Mouse (Mus musculus) CH12.LX (cell line): ENCODE measurements around the gene Srgap1. TPM values are rescaled to one million over a fixed set of nuclear protein-coding genes. Genes with fewer than 3 reads are reported as not detected.

Experiments used
- DNase-seq: peaks from one replicate; pipeline ENCODE4 v3.0.0-alpha.2; 2013; ENCODE audit errors: extremely low read depth
- H3K27ac ChIP-seq: 2 replicates; pipeline ENCODE4 v1.5.1; 2012; ENCODE audit warnings: low read depth, mild to moderate bottlenecking, control low read depth, moderate library complexity; ENCODE audit not compliant: insufficient read depth
- H3K27me3 ChIP-seq: replicated peaks from 2 replicates; pipeline ENCODE3; 2012; ENCODE audit warnings: inconsistent platforms
- H3K36me3 ChIP-seq, 2 experiments: replicated peaks in 1 of 2; 2 replicates each; pipeline versions ENCODE3 to v1.6.1; 2012; ENCODE audit warnings: inconsistent platforms in 1 of 2, low read length in 1 of 2, mild to moderate bottlenecking in 1 of 2, mixed read lengths in 1 of 2, moderate library complexity in 1 of 2; ENCODE audit not compliant: control insufficient read depth in 1 of 2, insufficient read depth in 1 of 2
- H3K4me1 ChIP-seq, 2 experiments: 2 replicates each; pipeline ENCODE4 v1.6.1; 2012; ENCODE audit warnings: inconsistent platforms in 1 of 2, moderate library complexity in 1 of 2; ENCODE audit not compliant: insufficient read depth in 2 of 2, control insufficient read depth in 1 of 2
- H3K4me2 ChIP-seq: 2 replicates; pipeline ENCODE4 v1.6.1; 2012; ENCODE audit warnings: low read depth, mild to moderate bottlenecking, control low read depth; ENCODE audit not compliant: poor library complexity, insufficient read depth, severe bottlenecking
- H3K4me3 ChIP-seq, 3 experiments: fragments of 150-350 bp in 1 of 3; sonication (generic) in 1 of 3; replicated peaks in 1 of 3; 2 replicates each; pipeline versions ENCODE3 to v1.5.1; 2011 to 2012; ENCODE audit warnings: low read depth in 2 of 3, low read length in 2 of 3, mild to moderate bottlenecking in 2 of 3, moderate library complexity in 2 of 3, control low read depth in 1 of 3, improper control_type of control experiment in 1 of 3, inconsistent platforms in 1 of 3, mixed read lengths in 1 of 3; ENCODE audit not compliant: poor library complexity in 1 of 3
- H3K79me2 ChIP-seq: replicated peaks from 2 replicates; pipeline ENCODE4 v1.6.1; 2012; ENCODE audit warnings: mild to moderate bottlenecking, moderate library complexity; ENCODE audit not compliant: control insufficient read depth, poor library complexity, insufficient read depth, severe bottlenecking; ENCODE audit errors: extremely low read depth
- H3K9ac ChIP-seq: 2 replicates; pipeline ENCODE4 v1.6.1; 2012; ENCODE audit warnings: low read depth, mild to moderate bottlenecking, control low read depth, moderate library complexity; ENCODE audit not compliant: insufficient read depth
- H3K9me3 ChIP-seq: replicated peaks from 2 replicates; pipeline ENCODE3; 2012; ENCODE audit warnings: low read length, inconsistent platforms, mixed read lengths
- BHLHE40 ChIP-seq: IDR thresholded peaks from 2 replicates; pipeline ENCODE4 v1.6.1; 2011; ENCODE audit warnings: mild to moderate bottlenecking, low read depth, low read length, improper control_type of control experiment
- CHD2 ChIP-seq: IDR thresholded peaks from 2 replicates; pipeline ENCODE4 v1.6.1; 2011; ENCODE audit warnings: low read length, improper control_type of control experiment
- CTCF ChIP-seq, 2 experiments: IDR thresholded peaks in 1 of 2; conservative IDR thresholded peaks in 1 of 2; 2 replicates each; pipeline ENCODE4 v1.5.1; 2011 to 2012; ENCODE audit warnings: low read depth in 2 of 2, low read length in 2 of 2, improper control_type of control experiment in 1 of 2, inconsistent platforms in 1 of 2, mild to moderate bottlenecking in 1 of 2, moderate library complexity in 1 of 2
- E2F4 ChIP-seq: IDR thresholded peaks from 2 replicates; pipeline ENCODE4 v1.6.1; 2011; ENCODE audit warnings: low read depth, low read length, improper control_type of control experiment; ENCODE audit not compliant: insufficient replicate concordance
- ELF1 ChIP-seq: IDR thresholded peaks from 2 replicates; pipeline ENCODE4 v1.6.1; 2014; ENCODE audit warnings: low read depth, mild to moderate bottlenecking, inconsistent platforms, low read length, improper control_type of control experiment
- EP300 ChIP-seq: IDR thresholded peaks from 2 replicates; pipeline ENCODE4 v1.6.1; 2011; ENCODE audit warnings: low read length, improper control_type of control experiment
- ETS1 ChIP-seq: conservative IDR thresholded peaks from 2 replicates; pipeline ENCODE4 v1.6.1; 2012; ENCODE audit warnings: low read depth, mild to moderate bottlenecking, inconsistent platforms, low read length, improper control_type of control experiment, moderate library complexity
- GABPA ChIP-seq: IDR thresholded peaks from 2 replicates; pipeline ENCODE4 v1.6.1; 2012; ENCODE audit warnings: low read depth, low read length, improper control_type of control experiment, inconsistent platforms; ENCODE audit not compliant: insufficient replicate concordance
- IRF4 ChIP-seq: IDR thresholded peaks from 2 replicates; pipeline ENCODE4 v1.6.1; 2014; ENCODE audit warnings: low read depth, mild to moderate bottlenecking, inconsistent platforms, low read length, improper control_type of control experiment
- JUN ChIP-seq: IDR thresholded peaks from 2 replicates; pipeline ENCODE4 v1.6.1; 2011; ENCODE audit warnings: low read depth, mild to moderate bottlenecking, low read length, improper control_type of control experiment, moderate library complexity; ENCODE audit not compliant: insufficient read depth
- JUND ChIP-seq: conservative IDR thresholded peaks from 2 replicates; pipeline ENCODE4 v1.6.1; 2011; ENCODE audit warnings: low read depth, low read length, improper control_type of control experiment
- MAFK ChIP-seq: IDR thresholded peaks from 2 replicates; pipeline ENCODE4 v1.6.1; 2011; ENCODE audit warnings: low read length, improper control_type of control experiment; ENCODE audit not compliant: insufficient replicate concordance
- MXI1 ChIP-seq: IDR thresholded peaks from 2 replicates; pipeline ENCODE4 v1.6.1; 2011; ENCODE audit warnings: mild to moderate bottlenecking, low read depth, low read length, improper control_type of control experiment
- MYC ChIP-seq: IDR thresholded peaks from 2 replicates; pipeline ENCODE4 v1.6.1; 2011; ENCODE audit warnings: low read depth, mild to moderate bottlenecking, improper control_type of control experiment, low read length
- NELFE ChIP-seq: IDR thresholded peaks from 2 replicates; pipeline ENCODE4 v1.6.1; 2011; ENCODE audit warnings: low read depth, low read length, improper control_type of control experiment
- PAX5 ChIP-seq: IDR thresholded peaks from 2 replicates; pipeline ENCODE4 v1.6.1; 2012; ENCODE audit warnings: low read length, inconsistent platforms, mixed read lengths
- POLR2A ChIP-seq: IDR thresholded peaks from 2 replicates; pipeline ENCODE4 v1.6.1; 2011; ENCODE audit warnings: low read depth, mild to moderate bottlenecking, improper control_type of control experiment, low read length
- POLR2AphosphoS2 ChIP-seq: IDR thresholded peaks from 2 replicates; pipeline ENCODE4 v1.6.1; 2011; ENCODE audit warnings: low read depth, low read length, improper control_type of control experiment
- RAD21 ChIP-seq: IDR thresholded peaks from 2 replicates; pipeline ENCODE4 v1.6.1; 2011; ENCODE audit warnings: low read depth, mild to moderate bottlenecking, low read length, improper control_type of control experiment, moderate library complexity
- RCOR1 ChIP-seq: conservative IDR thresholded peaks from 2 replicates; pipeline ENCODE4 v1.6.1; 2012; ENCODE audit warnings: low read depth, mild to moderate bottlenecking, inconsistent platforms, low read length, improper control_type of control experiment
- SIN3A ChIP-seq: IDR thresholded peaks from 2 replicates; pipeline ENCODE4 v1.6.1; 2012; ENCODE audit warnings: low read length, improper control_type of control experiment, inconsistent platforms
- SMC3 ChIP-seq: IDR thresholded peaks from 2 replicates; pipeline ENCODE4 v1.6.1; 2011; ENCODE audit warnings: low read depth, low read length, improper control_type of control experiment
- TBP ChIP-seq: conservative IDR thresholded peaks from 2 replicates; pipeline ENCODE4 v1.6.1; 2011; ENCODE audit warnings: low read depth, low read length, improper control_type of control experiment
- ZC3H11A ChIP-seq: IDR thresholded peaks from 2 replicates; pipeline ENCODE4 v1.6.1; 2012; ENCODE audit warnings: low read depth, mild to moderate bottlenecking, inconsistent platforms, low read length, improper control_type of control experiment
- ZNF384 ChIP-seq: IDR thresholded peaks from 2 replicates; pipeline ENCODE4 v1.6.1; 2012; ENCODE audit warnings: low read depth, low read length, improper control_type of control experiment, inconsistent platforms
- dilution Hi-C: fragments of 300-500 bp; cut with MboI; formaldehyde crosslinking; loops from 2 replicates; pipeline ENCODE4 v1.14.3; 2020; ENCODE audit warnings: low sequenced_read_pairs; ENCODE audit not compliant: extremely low pct_unique_long_range_greater_than_20kb, extremely low pct_ligation_motif_present
- in situ Hi-C: fragments of 300-500 bp; cut with MboI; formaldehyde crosslinking; loops from 3 replicates; pipeline ENCODE4 v1.14.3; 2019; ENCODE audit warnings: low sequenced_read_pairs, low pct_ligation_motif_present, low pct_unique_long_range_greater_than_20kb, mixed read lengths
- polyA plus RNA-seq: library from polyadenylated mRNA; unstranded; fragments of >175 nt; gene quantifications from 2 replicates; pipeline ENCODE4 v1.2.1, GENCODE M21; 2012; ENCODE audit warnings: low read depth; ENCODE audit not compliant: insufficient read length
- total RNA-seq, 2 experiments: library from RNA; depleted of rRNA; stranded (reverse); fragments of 300-350 nt in 1 of 2; fragments of >200 nt in 1 of 2; gene quantifications; 2 replicates each; pipeline ENCODE4 v1.2.3; 2012 to 2014

The Srgap1 gene
- total and polyA plus RNA-seq, 3 experiments, result not detected

DNA sequence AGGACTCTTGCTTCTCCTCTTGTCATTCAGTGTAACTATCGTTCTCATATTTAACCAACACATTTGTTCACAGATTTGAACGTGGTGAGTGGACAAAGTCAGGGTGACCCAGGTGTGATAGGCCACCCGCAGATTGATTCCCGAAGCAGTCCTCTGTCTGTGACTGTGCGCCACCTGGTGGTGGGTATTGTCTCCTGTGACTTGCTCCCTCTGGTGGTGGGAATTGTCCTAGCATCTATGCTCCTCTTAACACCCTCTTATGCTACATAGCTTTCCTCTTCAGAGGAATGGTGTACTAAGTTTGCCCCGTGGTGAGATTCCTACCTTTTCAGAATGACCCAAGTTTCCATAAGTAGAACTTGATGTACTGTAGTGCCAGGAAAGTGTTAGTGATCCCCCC, 4.7 kb upstream of the Srgap1 start:
- dilution Hi-C loops, result no loop called here

DNA sequence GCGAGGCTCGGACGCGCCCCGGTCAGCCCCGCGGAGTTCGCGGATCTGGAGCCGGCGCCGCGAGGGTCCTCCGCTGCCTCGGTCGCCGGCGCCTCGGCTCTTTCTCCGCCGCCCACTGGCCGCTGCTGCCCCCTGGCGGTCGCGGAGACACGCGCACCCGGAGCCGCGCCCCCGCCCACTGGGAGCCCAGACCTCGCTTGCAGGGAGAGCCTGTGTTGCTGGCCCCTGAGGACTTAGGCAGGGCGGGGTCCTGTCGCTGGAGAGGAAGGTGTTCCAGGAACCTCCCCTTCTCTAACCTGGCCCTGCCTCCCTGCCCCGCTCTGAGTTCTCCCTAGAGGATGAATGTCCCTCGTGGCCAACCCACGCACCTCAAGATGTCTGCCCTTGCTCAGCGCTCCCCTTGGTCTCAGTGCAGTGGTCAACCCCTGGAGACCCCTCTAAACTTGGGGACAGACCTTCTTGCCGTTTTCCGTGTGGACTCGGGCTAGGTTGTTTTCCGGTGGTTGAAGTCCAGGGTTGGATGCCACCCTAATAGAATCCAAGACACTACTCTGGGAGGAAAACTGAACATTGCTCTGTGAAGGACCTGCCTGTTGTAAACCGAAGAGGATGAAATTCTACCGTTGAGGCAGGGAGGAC, 731 bp upstream of the Srgap1 start:
- H3K27ac ChIP-seq, result no peak overlapping the region
- no peaks in the 10 kb centered on the region for H3K27me3 ChIP-seq
- peaks cover 0 to 11% of the 10 kb centered on the region in 2 experiments; a peak in 1 of 4 replicates for H3K4me1 ChIP-seq
- no peak for TF ChIP-seq TBP
- no peak for TF ChIP-seq POLR2A
- TF ChIP-seq GABPA, result no peak
- no peak for TF ChIP-seq CHD2
- no peak for TF ChIP-seq ETS1
- TF ChIP-seq MAFK, result no peak
- no peak for TF ChIP-seq SIN3A
- TF ChIP-seq IRF4, result no peak
- no peak for TF ChIP-seq POLR2AphosphoS2
- no peak for TF ChIP-seq BHLHE40
- TF ChIP-seq E2F4, result no peak
- TF ChIP-seq EP300, result no peak
- no peak for TF ChIP-seq CTCF (conservative IDR thresholded peaks at IDR 0.05 in 1 of 2, IDR thresholded peaks at IDR 0.05 in 1 of 2; ENCODE audit: low read depth in 2 of 2, low read length in 2 of 2)
- TF ChIP-seq NELFE, result no peak
- TF ChIP-seq JUN, result no peak
- TF ChIP-seq MXI1, result no peak
- TF ChIP-seq ELF1, result no peak
- no peak for TF ChIP-seq RCOR1
- no peaks in the 10 kb centered on the region for H3K79me2 ChIP-seq
- no peak overlapping the region for H3K4me2 ChIP-seq
- dilution Hi-C loops (no loop called here), in situ Hi-C loops (no loop called here)
- H3K36me3 ChIP-seq, result no peaks in the 10 kb centered on the region
- no peak overlapping the region for H3K9ac ChIP-seq
- no peak for DNase-seq
- H3K4me3 ChIP-seq, result no peak overlapping the region
- peaks cover 12% of the 10 kb centered on the region for H3K9me3 ChIP-seq

More for the DNA sequence above, 4.7 kb upstream of the Srgap1 start:
- no peak overlapping the region for H3K27ac ChIP-seq
- peaks cover 0 to 7% of the 10 kb centered on the region in 2 experiments; a peak in 1 of 4 replicates for H3K4me1 ChIP-seq
- peak overlapping the region; percentile 51; the same call in 1 of the 2 replicates for H3K9ac ChIP-seq
- H3K27me3 ChIP-seq, result no peaks in the 10 kb centered on the region
- no peaks in the 10 kb centered on the region for H3K79me2 ChIP-seq
- in situ Hi-C loops, result loop anchor here (5.0 to 25.0 kb wide), 2 partner anchors 290 to 355 kb away; no protein-coding TSS in a partner anchor
- TF ChIP-seq ZNF384, result peak; percentile 50; the same call in 1 of the 2 replicates
- no peak for TF ChIP-seq PAX5
- TF ChIP-seq CHD2, result no peak
- TF ChIP-seq CTCF (conservative IDR thresholded peaks at IDR 0.05 in 1 of 2, IDR thresholded peaks at IDR 0.05 in 1 of 2; ENCODE audit: low read depth in 2 of 2, low read length in 2 of 2), result peak; percentile 100
- 0 out of 2 replicates have a peak, but pooled peaks have one; percentile 13 for TF ChIP-seq BHLHE40
- 0 out of 2 replicates have a peak, but pooled peaks have one; percentile 24 for TF ChIP-seq JUND
- TF ChIP-seq SMC3, result peak; percentile 99
- no peak for TF ChIP-seq GABPA
- 0 out of 2 replicates have a peak, but pooled peaks have one; percentile 36 for TF ChIP-seq MYC
- TF ChIP-seq RAD21, result peak; percentile 77
- TF ChIP-seq ZC3H11A, result peak; percentile 77
- TF ChIP-seq NELFE, result peak; percentile 97; the same call in 1 of the 2 replicates
- TF ChIP-seq TBP, result 0 out of 2 replicates have a peak, but pooled peaks have one; percentile 46
- no peak overlapping the region for H3K4me3 ChIP-seq
- H3K4me2 ChIP-seq, result peak overlapping the region; percentile 39; the same call in 1 of the 2 replicates
- H3K36me3 ChIP-seq, result no peaks in the 10 kb centered on the region
- peak; percentile 82 for DNase-seq
- H3K9me3 ChIP-seq, result peaks cover 10% of the 10 kb centered on the region
